Mouse (Mus musculus) heart, postnatal 0 days (tissue): ENCODE measurements around the gene Gdf7.

Experiments
- CTCF ChIP-seq: IDR thresholded peaks from 2 replicates; pipeline ENCODE4 v1.5.1; 2016; ENCODE audit warnings: antibody characterized with exemption, control low read depth, low read depth
- EP300 ChIP-seq: IDR thresholded peaks from 2 replicates; pipeline ENCODE4 v1.6.1; 2016; ENCODE audit warnings: antibody characterized with exemption, low read depth

DNA sequence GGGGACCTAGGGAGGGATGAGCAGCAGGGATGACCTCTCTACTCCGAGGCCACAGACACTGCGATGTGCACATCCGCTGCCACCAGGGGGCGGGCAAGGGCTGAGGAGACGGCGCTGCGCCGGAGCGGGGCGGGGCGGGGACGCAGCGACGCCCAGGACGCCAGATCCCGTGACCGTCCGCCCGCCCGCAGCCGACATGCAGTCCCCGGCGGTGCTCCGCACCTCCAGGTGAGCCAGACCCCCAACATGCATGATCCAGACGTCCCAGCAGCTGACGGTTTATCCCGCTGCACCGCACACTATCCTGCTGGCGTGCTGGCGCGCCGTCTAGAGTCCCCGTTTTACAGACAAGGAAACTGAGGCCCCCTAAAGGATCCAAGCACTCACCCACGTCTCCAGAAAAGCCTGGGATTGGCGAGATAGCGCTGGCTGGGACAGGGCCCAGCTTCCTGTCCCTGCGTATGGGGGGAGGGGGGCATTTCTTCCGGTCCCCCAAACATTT is 11.6 kb upstream of the Gdf7 start, which contains the start of gene Hs1bp3:
- peak; percentile 91 for TF ChIP-seq CTCF
- TF ChIP-seq EP300: no peak
